Mouse (Mus musculus) limb, embryonic 10.5 days (tissue): ENCODE data around the gene Dennd5b. TPM values are rescaled to one million over a fixed set of nuclear protein-coding genes. Genes with fewer than 3 reads are reported as not detected.
A peak's percentile ranks its signal among the peaks of the same experiment; 100 is the strongest.
"Not testable (repeated sequence)": the region's sequence is repeated elsewhere in the genome, so short reads cannot be mapped to it uniquely, and the experiment has no call there.

Experiments used
- DNase-seq: peaks from one replicate; pipeline ENCODE4 v3.0.0-alpha.2; 2017; ENCODE audit warnings: low spot score
- H3K27ac ChIP-seq: fragments of 300-500 bp; sonication (generic); 2 replicates; pipeline ENCODE4 v1.5.1; 2016; ENCODE audit warnings: mild to moderate bottlenecking
- H3K27me3 ChIP-seq: fragments of 300-500 bp; sonication (generic); 2 replicates; pipeline ENCODE4 v1.6.1; 2016; ENCODE audit warnings: low read depth, mild to moderate bottlenecking; ENCODE audit not compliant: poor library complexity, severe bottlenecking
- H3K36me3 ChIP-seq: fragments of 300-500 bp; sonication (generic); 2 replicates; pipeline ENCODE4 v1.6.1; 2016; ENCODE audit warnings: mild to moderate bottlenecking, moderate library complexity
- H3K4me1 ChIP-seq: fragments of 300-500 bp; sonication (generic); 2 replicates; pipeline ENCODE4 v1.6.1; 2016
- H3K4me3 ChIP-seq: fragments of 300-500 bp; sonication (generic); 2 replicates; pipeline ENCODE4 v1.5.1; 2016; ENCODE audit warnings: mild to moderate bottlenecking, moderate library complexity
- H3K9me3 ChIP-seq: fragments of 300-500 bp; sonication (generic); replicated peaks from 2 replicates; pipeline ENCODE4 v1.6.1; 2016; ENCODE audit warnings: mild to moderate bottlenecking
- WGBS: fragments of 180-500 bp; shearing (Covaris S2); methylation state at CpG from one replicate; pipeline ENCODE4 v1.1.7; 2016; 5-methylcytosine and 5-hydroxymethylcytosine counted together
- polyA plus RNA-seq: library from polyadenylated mRNA; unstranded; fragments of >200 nt; fragmentation: Nextera tagmentation; extraction: Ambion mirVana; gene quantifications from 2 replicates; pipeline ENCODE4 v1.2.1, GENCODE M21; 2016

The Dennd5b gene
- polyA plus RNA-seq, 1 experiment from 2014 or later, result 8.7 TPM

DNA sequence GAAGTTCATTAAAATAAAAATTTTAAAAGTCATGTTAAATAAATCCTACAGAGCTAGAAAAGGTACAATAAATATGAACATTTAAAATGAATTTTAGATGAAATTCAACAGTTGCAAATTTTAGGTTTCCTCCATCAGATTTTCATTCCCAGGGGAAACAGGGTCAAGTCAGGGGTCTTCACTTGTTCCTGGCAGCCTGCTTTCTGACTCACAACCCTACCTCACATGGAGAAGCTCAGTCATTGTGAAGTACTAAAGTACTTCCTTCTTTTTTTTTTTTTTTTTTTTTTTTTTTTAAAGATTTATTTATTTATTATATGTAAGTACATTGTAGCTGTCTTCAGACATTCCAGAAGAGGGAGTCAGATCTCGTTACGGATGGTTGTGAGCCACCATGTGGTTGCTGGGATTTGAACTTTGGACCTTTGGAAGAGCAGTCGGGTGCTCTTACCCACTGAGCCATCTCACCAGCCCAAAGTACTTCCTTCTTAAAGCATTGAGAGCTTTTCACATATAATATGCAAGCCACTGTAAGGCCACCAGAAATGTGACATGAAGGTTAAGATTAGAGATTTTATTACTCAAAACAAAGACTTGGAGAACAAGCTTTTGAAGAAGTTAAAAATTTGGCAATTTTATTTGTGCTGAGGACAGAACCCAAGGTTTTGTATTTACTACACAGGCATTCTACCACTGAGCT, 111.5 kb downstream of the Dennd5b start:
- H3K27ac ChIP-seq, H3K27me3 ChIP-seq, H3K36me3 ChIP-seq, DNase-seq, H3K4me3 ChIP-seq, H3K9me3 ChIP-seq: not testable (repeated sequence)
- H3K4me1 ChIP-seq, result peaks cover 12% of the 10 kb centered on the region
- 95% methylated on average over 3 of the region's 3 CpGs for WGBS

GRCm38 (mm10) chr6:148986003-148986402, 115.5 kb downstream of the Dennd5b start:
- Histone ChIP-seq H3K4me1 (no peaks in the 10 kb centered on the region), H3K4me3 (no peak overlapping the region), H3K36me3 (no peaks in the 10 kb centered on the region), H3K9me3 (no peaks in the 10 kb centered on the region), H3K27ac (no peak overlapping the region), H3K27me3 (no peaks in the 10 kb centered on the region)
- no peak for DNase-seq
- 90% methylated on average over 4 of the region's 4 CpGs for WGBS

- no peak overlapping the region for H3K27ac ChIP-seq
- no peak overlapping the region for H3K4me3 ChIP-seq
- WGBS, result 79% methylated on average over 3 of the region's 3 CpGs
- H3K27me3 ChIP-seq, result no peaks in the 10 kb centered on the region
- no peaks in the 10 kb centered on the region for H3K9me3 ChIP-seq
- no peaks in the 10 kb centered on the region for H3K36me3 ChIP-seq
- no peaks in the 10 kb centered on the region for H3K4me1 ChIP-seq
- no peak for DNase-seq
These were observed 121.0 kb downstream of the Dennd5b start for GRCm38 (mm10) chr6:148980495-148980894.

DNA sequence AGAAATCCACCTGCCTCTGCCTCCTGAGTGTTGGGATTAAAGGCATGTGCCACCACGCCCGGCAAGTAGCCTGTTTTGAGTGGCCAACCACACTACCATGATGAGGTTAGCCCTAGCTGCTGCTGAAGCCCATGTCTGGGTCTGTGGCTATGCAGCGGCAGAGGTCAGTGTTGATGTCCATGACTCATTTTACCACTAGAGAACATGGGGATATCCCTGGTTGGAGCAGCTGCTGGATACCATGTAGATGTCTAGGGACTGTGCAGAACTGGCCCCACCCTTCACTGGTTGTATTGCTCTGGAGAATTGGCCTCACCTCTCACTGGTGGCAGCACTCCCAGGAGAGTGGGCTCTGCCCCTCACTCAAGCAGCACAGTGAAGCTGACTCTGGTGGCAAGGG, 126.4 kb downstream of the Dennd5b start:
- Histone ChIP-seq H3K27ac (no peak overlapping the region), H3K4me1 (peaks cover 15% of the 10 kb centered on the region), H3K9me3 (no peaks in the 10 kb centered on the region), H3K4me3 (no peak overlapping the region), H3K36me3 (no peaks in the 10 kb centered on the region), H3K27me3 (no peaks in the 10 kb centered on the region)
- no peak for DNase-seq
- 93% methylated on average over 3 of the region's 3 CpGs for WGBS

DNA sequence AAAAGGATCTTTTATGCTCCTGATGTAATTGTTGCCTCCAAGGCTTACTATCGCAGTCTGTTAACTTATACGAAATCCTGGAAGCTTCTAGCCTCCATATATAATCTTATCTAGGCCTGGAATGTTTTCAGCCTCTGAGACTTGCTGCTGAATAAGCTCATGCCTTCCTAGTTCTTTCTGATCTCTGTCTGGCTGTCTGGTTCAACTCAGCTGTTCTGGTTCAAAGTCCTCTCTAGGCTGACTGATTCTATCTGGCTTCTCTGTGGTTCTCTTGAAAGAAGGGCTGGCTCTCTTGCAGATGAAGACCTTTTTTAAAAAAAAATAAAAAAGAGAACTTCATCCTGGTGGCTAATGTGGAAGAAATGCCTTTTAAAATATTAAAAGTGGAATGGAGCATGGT, 128.6 kb downstream of the Dennd5b start:
- Histone ChIP-seq H3K27ac (no peak overlapping the region), H3K4me1 (peaks cover 15% of the 10 kb centered on the region), H3K9me3 (no peaks in the 10 kb centered on the region), H3K4me3 (no peak overlapping the region), H3K27me3 (no peaks in the 10 kb centered on the region), H3K36me3 (no peaks in the 10 kb centered on the region)
- DNase-seq, result no peak
- 77% methylated on average over 2 of the region's 2 CpGs for WGBS

DNA sequence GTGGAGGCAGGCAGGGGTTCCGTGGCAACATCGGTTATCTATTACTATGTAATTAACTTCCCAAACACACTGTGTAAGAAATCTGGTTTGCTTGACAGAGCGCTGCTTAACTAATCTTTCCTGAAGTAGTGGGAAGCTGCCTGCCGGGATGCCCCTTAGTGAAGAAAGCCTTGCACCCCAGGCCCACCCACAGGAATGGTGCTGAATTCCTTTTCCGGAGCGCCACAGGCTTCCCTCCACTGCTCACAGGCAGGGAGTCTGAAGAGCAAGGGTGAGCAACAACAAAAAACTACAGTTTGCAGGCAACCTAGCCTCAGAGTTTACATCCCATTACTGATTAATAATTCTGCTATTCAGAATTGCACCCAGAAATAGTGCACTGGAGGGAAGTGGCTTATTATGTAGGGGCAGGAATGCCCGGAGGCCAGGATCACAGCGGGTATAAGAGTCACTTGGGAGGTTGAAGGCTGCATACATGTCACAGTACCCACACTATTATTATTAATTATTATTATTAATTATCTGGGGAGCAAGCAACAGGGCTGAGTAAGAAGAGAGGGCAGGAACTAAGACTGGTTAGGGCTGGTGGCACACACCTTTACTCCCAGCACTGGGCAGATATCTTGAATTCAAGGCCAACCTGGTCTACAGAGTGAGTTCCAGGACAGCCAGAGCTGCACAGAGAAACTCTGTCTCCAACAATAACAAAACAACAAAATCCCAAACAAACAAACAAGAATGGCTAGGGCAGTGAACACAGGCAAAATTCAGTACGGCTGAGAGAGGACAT, 129.2 kb downstream of the Dennd5b start:
- DNase-seq, result peak; percentile 37
- no peaks in the 10 kb centered on the region for H3K9me3 ChIP-seq
- WGBS, result 33% methylated on average over 9 of the region's 9 CpGs
- peaks cover 15% of the 10 kb centered on the region for H3K4me1 ChIP-seq
- H3K27ac ChIP-seq, result 0 out of 2 replicates have a peak overlapping the region, but pooled peaks have one; percentile 23
- no peaks in the 10 kb centered on the region for H3K27me3 ChIP-seq
- H3K4me3 ChIP-seq, result no peak overlapping the region; the same call in 1 of the 2 replicates
- H3K36me3 ChIP-seq, result no peaks in the 10 kb centered on the region

DNA sequence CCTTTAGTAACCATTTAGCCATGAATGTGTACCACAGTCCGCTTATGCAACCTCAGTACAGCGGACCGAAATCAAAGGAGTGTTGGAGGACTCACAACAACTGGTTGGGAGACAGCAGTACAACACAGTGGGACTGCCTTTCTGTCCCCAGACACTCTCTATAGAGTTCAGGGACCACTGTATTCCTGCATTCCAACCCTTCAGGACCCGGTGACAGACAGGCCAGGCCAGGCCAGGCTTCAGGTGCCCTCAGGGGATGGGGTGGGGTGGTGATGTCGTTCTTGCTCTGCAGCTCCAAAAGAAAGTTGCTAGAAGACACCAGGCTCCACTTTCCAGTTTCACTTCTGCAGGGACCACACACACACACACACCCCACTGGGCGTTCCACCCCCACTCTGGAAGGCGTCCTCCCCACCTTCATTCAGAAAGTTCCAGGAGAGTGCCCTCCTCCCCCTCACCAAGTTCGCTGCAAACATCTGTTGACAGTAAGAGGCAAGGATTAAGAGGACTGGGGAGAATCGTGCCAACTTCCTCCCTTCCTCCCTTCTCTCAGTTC, 130.0 kb downstream of the Dennd5b start:
- Histone ChIP-seq H3K27ac (peak overlapping the region; percentile 23; the same call in 1 of the 2 replicates), H3K36me3 (no peaks in the 10 kb centered on the region), H3K9me3 (no peaks in the 10 kb centered on the region), H3K4me1 (peaks cover 15% of the 10 kb centered on the region), H3K27me3 (no peaks in the 10 kb centered on the region), H3K4me3 (no peak overlapping the region; the same call in 1 of the 2 replicates)
- 39% methylated on average over 9 of the region's 9 CpGs for WGBS
- peak; percentile 36 for DNase-seq

GRCm38 (mm10) chr6:148961285-148961684, 140.2 kb downstream of the Dennd5b start:
- Histone ChIP-seq H3K36me3 (no peaks in the 10 kb centered on the region), H3K4me1 (peaks cover 16% of the 10 kb centered on the region), H3K9me3 (0 out of 2 replicates have a peak, but pooled peaks cover under 1% of the 10 kb centered on the region), H3K4me3 (no peak overlapping the region), H3K27me3 (no peaks in the 10 kb centered on the region), H3K27ac (no peak overlapping the region)
- DNase-seq, result no peak
- 27% methylated on average over 1 of the region's 1 CpGs for WGBS

- WGBS, result 48% methylated on average over 4 of the region's 4 CpGs
- no peaks in the 10 kb centered on the region for H3K9me3 ChIP-seq
- H3K27ac ChIP-seq, result peak overlapping the region; percentile 46; the same call in 1 of the 2 replicates
- peaks cover 16% of the 10 kb centered on the region for H3K4me1 ChIP-seq
- no peak overlapping the region for H3K4me3 ChIP-seq
- no peaks in the 10 kb centered on the region for H3K27me3 ChIP-seq
- no peaks in the 10 kb centered on the region for H3K36me3 ChIP-seq
- DNase-seq, result no peak
These were observed 141.8 kb downstream of the Dennd5b start for GRCm38 (mm10) chr6:148959540-148960238.

DNA sequence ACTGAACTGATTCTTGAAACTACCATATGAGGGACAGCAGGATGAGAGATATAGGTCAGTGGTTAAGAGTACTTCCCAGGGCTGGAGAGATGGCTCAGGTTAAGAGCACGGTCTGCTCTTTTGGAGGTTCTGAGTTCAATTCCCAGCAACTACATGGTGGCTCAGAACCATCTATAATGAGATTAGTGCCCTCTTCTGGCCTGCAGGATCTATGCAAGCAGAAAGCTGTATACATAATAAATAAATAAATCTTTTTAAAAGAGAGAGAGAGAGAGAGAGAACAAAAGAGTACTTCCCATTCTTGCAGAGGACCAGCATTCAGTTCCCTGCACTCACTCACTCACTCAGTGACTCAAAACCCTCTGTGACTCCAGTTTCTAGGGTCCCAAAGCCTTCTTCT, 142.8 kb downstream of the Dennd5b start:
- no peak for DNase-seq
- 94% methylated on average over 1 of the region's 1 CpGs for WGBS
- H3K27me3 ChIP-seq, result no peaks in the 10 kb centered on the region
- peaks cover 16% of the 10 kb centered on the region for H3K4me1 ChIP-seq
- no peak overlapping the region for H3K4me3 ChIP-seq
- no peak overlapping the region for H3K27ac ChIP-seq
- H3K9me3 ChIP-seq, result no peaks in the 10 kb centered on the region
- H3K36me3 ChIP-seq, result no peaks in the 10 kb centered on the region

- H3K9me3 ChIP-seq, result no peaks in the 10 kb centered on the region
- no peak for DNase-seq
- 86% methylated on average over 3 of the region's 3 CpGs for WGBS
- H3K4me3 ChIP-seq, result no peak overlapping the region
- H3K27ac ChIP-seq, result no peak overlapping the region
- peaks cover 16% of the 10 kb centered on the region for H3K4me1 ChIP-seq
- H3K27me3 ChIP-seq, result no peaks in the 10 kb centered on the region
- H3K36me3 ChIP-seq, result no peaks in the 10 kb centered on the region
These were observed 144.4 kb downstream of the Dennd5b start for GRCm38 (mm10) chr6:148957046-148957445.

GRCm38 (mm10) chr6:148955641-148956420, 145.6 kb downstream of the Dennd5b start:
- no peaks in the 10 kb centered on the region for H3K36me3 ChIP-seq

More at GRCm38 (mm10) chr6:148955641-148956420, 145.6 kb downstream of the Dennd5b start:
- no peaks in the 10 kb centered on the region for H3K9me3 ChIP-seq
- H3K4me1 ChIP-seq, result peaks cover 16% of the 10 kb centered on the region
- H3K4me3 ChIP-seq, result no peak overlapping the region
- H3K27ac ChIP-seq, result no peak overlapping the region
- DNase-seq, result no peak
- no peaks in the 10 kb centered on the region for H3K27me3 ChIP-seq
